Mouse (Mus musculus) left cerebral cortex, adult 9 months (tissue): Measurements from ENCODE around the gene Unc5b.

Source experiments
- DNase-seq, 2 experiments: peaks; one replicate each; pipeline ENCODE4 v3.0.0; 2022; ENCODE audit warnings: low spot score in 2 of 2

Gene Unc5b

DNA sequence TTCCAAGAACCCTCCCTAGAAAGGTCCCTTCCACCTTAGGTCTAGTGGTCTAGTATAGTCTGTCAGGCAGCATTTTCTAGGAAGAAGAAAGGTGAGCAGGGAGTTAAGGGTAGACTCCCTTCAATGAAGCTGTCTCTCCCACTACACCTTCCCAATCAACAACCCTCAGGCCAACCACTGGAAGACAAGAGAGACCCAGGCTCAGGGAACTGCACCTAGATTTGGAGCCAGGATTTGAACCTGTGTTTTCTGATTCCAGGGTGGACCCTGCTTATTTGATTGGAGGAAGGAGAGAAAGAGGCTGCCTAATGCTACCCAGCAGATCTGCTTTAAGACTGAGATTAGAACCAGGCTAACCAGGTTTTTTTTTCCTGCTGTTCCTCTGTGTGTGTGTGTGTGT, 10.1 kb downstream of the Unc5b start:
- no peak for DNase-seq

DNA sequence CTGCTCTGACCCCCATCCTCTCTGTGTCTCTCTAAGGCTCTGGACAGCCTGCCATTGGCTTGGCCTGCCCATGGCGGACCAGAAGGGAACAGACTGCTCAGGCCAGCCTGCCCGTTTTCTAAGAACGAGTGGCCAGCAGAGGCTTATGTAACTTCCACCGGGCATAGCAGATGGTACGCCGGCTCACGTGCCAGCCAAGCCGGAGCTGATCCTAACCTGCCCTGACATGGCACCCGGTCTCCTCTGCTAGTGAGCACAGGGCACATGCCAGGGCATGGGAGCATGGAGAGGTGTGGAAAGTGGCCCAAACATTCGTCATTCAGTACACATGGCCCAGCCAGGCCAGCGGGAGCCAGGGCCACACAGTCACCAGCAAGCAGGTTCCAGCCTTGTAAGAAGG, 10.8 kb downstream of the Unc5b start:
- DNase-seq: no peak

DNA sequence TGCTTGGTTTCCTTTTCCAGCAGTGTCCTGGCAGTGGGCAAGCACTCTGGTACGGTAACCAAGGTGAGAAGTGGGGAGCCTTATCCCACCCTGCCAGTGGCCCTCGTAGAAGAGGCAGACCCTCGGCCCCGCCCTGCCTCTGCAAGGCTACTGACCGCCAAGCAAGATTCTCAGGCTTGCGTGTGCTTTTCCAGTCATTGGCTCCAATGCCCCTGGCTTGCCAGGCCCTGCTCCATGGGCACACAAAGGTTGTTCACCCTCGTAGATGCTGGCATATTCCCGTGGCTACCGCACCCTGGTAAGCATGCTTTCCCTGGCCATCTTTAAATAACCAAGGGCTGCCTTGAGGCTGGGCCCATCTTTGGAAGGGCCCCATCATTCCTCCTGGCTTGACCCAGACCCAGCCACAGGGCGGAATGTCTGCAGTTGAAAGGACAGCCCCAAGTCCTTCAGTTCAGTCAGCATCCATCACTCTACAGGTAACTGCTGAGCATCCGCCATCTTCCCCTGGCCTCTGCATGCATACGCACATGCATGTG, 11.7 kb downstream of the Unc5b start:
- no peak for DNase-seq

DNA sequence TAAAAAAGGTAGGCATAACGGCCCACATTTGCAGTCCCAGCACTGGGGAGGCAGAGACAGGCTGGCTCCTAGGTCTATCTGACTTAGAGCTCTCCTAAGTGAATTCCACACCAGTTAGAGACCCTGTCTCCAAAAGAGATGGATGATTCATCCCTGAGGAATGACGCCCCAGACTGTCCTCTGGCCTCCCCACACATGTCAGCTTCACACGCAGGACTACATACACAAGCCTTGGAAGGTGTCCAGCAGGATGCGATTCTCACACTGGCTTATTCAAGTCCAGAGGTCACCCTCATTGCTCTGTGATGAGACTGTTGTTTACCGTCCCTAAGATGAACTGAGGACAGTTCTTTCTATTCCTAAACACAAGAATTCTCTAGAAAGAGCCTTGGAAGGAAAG, 12.2 kb downstream of the Unc5b start:
- no peak for DNase-seq

DNA sequence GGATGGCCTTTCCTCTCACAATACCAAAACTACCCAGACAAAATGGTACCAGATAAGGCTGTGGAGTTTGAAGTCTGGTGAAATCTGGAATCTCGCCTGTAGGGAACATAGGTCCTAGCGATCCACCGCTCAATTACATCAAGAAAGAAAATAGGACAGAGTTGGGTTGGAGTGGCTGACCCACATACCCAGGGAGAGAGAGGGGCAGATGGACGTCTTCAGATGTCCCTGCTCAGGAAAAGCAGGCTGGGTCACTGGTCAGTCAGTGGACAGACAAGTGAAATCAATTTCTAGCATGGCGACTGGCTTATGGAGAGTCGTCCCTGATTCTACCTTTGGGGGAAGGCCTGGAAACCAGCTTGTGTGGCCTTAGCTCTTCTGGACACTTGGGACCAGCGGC, 12.7 kb downstream of the Unc5b start:
- no peak for DNase-seq

DNA sequence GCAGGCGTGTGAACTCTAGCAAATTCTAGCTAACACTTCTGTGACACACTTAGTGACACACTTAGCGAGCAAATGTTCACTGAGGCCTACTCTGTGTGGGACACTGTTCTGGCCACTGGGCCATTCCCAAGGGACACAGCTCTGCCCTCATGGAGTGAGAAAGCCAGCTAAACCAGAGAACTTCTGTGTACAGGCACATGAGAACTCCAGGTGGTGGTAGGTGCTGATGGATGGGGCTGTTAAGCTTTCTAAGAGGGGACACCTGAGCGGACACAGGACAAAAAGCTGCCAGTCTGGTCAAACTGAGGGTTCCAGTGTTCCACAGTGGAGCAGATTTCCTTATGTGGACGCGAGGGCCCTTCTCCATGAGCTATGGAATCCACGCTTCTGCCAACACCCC, 13.5 kb downstream of the Unc5b start:
- no peak for DNase-seq

DNA sequence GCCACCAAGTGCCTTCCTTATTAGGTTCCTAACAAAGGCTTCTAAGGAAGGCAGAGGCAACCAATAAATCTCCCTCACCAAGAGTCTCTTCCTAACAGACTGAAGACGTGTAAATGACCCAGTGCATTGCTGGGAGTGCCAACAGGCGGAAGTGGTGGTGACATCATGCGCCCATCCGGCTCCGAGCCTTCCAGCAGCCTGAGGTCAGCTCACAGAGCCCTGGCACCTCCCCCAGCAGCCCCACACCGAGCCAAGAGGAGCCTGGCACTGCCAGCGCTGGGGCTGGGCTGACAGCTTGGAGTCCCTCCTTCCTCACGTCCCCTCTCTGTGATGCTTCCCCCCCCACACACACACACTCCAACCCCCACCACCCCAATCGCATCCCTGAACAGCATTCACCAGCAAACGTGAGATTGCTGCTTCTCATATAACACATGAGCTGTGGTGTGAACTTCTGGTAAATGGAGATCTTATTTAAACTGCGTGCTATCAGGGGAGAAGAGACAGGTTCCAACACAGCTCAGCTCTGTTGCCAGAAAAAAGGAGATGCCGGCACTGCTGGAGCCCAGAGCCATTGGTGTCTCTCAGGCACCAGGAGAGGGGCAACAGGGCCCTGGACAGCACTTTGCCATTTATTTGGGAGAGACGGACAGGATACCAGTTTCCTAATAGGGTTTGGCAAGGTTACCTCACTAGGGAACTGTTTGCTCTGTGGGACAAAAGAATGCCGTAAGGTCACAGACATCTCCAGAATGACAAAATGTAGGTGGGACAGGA, 14.3 kb downstream of the Unc5b start:
- peak; percentile 64 to 75 for DNase-seq

DNA sequence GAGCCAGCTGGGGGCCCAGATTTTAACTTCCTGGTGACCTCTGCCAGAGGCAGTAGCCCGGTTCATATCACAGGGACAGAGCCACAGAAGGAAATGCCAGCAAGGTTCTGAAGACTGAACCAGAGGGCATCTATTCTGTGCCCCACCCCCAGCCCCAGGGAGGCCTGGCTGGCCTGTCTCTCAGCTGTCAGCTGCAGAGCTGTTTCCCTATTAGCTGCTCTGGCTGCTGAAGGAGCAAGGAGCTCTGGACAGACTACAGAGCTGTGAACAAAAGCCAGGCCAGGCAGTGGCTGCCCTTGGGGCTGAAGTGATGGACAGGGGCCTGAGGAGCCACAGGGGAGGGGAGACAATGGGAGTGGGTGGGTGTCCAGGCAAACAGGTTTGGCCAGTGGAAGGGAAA, 15.5 kb downstream of the Unc5b start:
- no peak for DNase-seq

DNA sequence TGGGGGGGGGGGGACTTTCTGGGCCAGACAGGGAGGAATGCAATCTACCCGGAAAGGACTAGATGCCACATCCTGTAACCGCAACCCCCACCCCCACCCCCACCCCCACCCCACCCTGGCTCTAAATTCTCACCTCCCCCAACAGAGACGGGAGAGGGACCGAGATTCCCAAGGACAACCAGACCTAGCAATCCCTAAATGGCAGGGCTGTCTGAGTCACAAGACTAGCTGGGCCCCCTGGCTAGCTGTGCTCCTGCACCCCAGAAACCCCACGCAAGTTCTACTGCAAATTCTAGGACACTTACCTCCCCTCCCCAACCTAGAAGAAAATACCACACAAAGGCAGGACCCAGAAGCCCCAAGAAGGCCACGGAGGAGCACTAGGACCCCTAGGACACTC, 16.3 kb downstream of the Unc5b start:
- no peak for DNase-seq

DNA sequence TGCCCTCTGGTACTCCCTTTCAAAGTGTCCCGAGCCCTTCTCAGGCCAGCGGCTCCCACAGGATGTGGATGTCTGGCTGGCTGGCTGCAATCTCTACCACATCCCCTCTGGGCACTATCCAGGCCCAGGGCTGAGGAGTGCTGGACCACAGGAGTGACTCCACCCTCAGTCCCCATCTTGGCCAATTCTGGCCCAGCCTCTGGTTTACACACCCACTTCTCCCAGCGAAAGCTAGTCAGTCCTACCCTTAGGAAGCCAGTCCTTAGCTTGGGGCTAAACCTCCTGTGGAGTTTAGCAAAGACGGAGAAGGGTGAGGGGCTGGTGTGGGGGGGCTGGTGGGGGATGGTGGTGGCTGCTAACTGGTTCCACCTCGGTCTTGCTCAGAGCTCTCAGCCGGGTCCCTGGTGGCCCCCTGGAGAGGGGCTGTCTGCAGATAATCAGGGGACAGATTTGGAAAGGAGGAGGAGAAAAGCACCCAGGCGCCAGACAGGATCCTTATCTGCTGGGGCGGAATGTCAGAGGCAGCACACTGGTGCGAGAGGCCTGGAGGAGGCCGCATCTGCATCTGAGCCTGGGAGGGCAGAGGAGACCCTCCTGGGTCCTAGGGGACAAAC, 16.8 kb downstream of the Unc5b start:
- DNase-seq: no peak

DNA sequence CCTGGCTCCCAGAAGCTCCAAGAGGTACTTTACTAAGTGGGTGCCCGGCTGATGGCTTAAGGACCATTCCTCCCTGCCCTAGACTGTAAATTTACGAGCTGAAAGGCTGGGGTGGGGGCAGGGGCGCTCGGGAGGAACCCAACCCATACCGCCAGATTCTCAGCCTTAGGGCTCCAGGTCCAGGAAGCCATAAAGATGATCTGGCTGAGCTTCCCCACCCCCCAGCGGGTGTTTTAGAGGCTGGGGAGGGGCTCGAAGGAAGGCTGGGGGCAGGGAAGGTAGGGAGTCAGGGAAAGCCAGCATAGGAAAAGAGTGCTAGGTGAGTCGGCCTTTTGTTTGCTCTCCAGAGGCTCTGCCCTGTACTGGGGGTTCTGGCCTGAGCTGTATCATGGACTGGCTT, 17.8 kb downstream of the Unc5b start:
- no peak for DNase-seq

DNA sequence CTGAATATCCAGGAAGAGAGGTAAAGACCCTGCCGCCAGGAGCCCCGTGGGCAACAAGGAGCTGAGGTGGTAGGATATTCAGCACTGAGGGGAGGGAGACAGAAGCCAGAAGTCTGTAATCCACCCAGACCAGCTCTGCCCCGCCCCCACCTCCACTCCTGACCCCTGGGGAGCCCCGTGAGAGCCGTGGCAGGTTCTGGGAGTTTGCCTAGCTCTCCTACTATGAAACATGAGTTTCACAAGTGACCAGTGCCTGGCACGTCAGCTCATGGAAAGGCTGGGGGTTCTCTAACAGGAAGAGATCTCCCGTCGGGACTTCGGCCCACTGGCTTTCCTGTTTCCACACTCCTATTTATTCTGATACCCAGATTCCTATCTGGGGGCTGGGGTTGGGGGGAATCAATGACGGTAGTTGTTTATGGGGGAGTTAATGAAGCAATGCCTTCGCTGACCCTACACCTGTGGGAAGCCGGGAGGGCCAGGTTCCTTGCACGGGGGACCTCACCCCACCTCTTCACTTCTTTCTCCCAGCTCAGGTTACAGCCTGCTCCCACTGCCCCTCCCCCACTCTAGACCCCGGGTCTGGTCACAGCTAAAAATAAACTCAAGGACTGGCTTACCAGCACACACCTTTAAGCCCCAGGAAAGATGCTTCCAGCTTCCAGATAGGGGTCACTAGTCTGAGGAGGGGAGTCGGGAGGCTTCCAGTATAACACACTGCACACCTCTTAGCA, 19.4 kb downstream of the Unc5b start:
- DNase-seq: no peak

DNA sequence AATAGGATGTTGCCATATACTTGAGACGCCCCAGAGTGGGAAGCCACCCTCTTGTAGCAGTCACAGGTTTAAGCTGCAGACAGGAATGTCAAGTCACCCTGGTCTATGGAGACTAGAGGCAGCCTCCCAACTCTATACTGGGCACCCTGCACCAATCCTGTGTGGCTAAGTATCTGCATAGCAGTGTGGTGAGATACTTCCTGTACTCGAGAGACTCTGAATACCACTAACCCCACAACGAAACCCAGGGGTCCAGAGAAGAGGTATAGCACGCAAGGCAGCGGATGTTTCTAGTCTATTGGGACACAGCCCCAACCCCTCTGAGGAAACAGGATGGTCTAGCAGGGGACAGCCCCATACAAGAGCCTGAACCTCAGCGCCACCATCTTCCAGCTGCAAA, 22.9 kb downstream of the Unc5b start:
- no peak for DNase-seq

DNA sequence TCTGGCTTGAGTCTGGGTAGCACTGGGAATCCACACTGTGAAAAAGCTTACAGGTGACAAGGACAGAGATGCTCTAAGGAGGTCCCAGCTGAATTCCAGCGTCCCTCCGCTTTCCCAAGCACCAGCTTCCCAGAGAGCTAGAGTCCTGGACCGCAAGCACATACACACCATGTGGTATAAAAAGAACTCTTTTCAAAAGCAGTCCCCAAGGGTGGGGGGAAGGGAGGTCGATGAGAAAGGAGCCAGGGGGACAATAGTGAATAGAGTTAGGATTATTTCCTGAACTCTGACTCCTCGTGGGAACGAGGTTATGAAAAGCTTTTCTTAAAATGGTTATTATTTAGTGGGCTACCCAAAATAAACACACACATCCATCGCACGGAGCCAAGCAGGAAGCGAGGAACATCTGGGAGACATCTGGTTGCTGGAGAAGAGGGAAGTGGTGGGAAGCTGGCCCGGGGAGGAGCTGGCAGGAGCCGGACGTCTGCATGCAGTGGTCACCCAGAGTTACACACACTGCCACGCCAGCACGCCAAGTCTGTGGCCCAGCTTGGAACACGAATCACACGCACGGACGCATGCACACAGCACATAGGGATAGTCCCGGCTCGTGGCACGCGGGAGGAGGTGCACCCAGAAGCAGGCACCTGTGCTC, 23.7 kb downstream of the Unc5b start:
- no peak for DNase-seq

DNA sequence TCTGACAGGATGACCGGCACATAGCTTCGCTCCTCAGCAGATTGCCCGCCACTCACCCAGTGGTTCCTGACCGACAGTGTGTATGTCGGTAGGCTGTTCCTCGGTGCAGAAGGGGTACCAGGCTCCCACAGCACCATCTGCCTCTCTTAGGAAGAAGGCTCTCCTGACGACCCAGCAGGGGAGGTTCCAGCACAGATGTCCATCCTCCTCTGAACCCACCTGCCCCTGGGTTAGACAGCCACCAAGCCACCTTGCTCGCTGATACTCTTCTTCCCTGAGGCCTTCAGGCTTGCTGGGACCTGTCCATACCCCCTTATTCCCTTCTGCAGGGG, 25.2 kb downstream of the Unc5b start:
- no peak for DNase-seq

DNA sequence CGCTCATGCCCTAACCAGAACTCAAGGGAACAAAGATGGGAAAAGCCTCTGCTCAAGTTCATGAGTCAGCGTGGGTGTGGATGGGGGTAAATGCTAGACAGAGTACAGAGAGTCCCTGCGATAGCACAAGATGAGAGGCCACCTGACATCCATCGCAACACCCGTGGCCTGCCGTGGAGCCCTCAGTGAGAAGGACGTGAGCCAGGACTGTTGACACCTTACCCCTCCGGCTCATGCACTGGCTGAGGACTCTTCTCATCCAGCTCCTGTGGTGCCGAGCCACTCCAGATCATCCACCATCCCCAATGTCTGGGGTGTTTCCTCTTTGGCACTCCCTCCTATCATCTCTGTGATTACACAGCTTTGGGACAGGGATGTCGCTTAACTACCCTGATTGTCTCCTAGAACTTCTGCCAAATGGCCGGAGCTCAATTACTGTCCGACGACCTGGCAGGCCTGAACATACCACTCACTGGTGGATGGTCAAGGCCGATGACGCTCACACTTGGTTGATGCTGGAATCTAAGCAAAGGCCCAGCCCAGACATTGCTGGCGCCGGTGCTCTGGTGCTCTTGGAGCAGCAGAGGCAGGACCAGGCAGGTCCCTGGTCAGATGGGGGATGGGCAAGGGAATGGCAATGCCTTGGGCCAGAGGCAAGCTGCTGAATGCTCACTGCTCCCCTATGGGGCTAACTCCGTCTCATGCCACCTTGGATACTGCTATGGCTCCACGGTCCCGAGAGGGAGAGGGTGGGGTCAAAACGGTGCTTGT, 25.8 kb downstream of the Unc5b start:
- no peak for DNase-seq

DNA sequence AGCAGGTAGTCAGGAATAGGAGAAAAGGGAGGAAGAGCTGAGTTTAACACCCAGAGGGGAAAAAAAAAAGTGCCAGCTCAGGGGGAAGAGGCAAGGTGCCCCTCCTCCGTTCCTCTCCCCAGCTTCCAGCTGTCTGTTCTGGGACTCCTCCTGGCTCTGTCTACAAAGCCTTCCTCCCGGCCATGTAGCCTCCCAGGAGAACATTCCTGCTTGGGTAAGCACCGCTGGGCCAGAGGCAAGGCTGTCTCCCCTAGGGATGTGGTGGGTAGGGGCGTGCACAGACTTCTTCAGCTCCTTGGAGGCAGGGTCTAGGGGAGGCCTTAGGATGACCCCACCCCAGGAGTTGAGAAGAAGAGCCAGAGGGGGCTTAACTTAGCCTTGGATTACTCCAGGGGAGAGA, 26.5 kb downstream of the Unc5b start:
- no peak for DNase-seq

DNA sequence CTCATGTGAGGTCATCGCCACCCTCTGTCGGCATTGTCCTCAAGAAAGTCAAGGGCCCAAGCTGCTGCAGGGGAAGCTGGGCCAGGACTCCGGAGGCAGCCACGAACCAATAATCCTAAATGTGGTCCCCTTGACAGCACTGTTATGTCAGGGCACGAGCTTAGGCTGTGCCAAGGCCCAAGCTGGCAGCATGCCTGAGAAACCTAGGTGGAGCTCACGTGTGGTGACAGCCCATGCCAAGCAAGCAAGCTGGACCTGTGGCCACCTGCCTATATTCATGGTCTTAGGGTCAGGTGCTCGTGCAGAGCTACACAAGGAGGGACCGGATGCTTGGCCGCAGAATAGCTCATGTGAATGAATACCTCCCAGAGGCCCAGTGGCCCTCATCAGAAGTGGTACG, 27.4 kb downstream of the Unc5b start:
- no peak for DNase-seq

DNA sequence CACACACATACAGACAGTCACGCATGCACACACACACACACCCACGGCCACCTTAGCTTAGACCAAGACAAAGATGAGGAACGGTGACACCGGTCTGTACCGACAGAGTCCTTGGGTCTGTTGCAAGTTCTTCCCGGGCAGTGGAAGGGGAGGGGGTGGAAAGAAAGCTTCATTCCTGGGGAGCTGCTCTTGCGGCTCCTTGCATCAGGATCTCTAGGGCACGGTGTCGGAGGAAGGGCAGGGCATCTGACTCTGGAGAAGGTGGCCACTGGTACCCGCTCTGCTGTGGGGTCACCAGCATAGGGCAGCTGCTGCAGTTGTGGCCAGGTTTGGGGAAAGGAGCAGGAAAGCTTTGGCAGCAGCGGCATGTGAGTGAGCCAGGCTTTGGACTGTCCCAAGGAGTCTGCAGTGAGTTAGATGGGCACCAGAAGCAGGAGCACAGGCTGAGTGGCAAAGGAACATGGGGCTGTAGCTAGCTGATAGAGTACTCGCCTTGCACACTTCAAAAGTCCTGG, 29.4 kb downstream of the Unc5b start:
- no peak for DNase-seq

DNA sequence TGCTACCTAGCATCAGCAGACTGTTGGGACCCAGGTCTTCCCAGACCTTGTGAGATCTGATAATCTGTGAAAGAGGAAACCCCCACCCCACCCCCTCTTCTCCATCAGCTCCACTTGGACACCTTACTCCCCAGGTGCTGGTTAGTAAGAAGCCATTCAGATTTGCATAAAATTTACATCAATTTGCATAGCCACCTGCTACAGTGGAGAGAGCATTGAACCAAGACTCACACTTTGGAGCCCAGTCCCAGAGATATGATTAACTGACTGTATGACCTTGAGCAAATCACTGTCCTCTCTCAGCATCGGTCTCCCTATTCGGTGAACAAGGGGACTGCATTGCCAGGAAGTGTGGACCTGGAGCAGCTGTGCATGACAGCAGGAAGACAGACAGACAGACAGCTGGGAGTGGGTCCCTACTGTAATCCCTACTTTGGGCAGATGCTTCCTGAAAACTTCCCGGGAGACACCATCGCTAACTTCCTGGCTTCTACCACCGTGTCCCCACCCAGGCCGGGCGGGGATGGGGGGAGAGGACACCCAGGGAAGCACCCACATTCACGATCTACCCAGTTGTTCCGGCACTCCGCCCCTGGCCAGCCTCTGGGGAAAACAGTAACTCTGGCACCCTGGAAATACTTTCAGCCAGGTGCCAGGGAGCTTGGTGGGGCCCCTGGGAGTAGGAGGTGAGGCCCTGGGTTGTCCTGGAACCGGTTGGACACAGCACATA, 30.0 kb downstream of the Unc5b start:
- DNase-seq: no peak
